Mouse (Mus musculus) neural tube, embryonic 15.5 days (tissue): ENCODE data around the gene Gm49333. TPM values are rescaled to one million over a fixed set of nuclear protein-coding genes. Genes with fewer than 3 reads are reported as not detected.
A peak's percentile ranks its signal among the peaks of the same experiment; 100 is the strongest.
"Not testable (repeated sequence)": the region's sequence is repeated elsewhere in the genome, so short reads cannot be mapped to it uniquely, and the experiment has no call there.

Experiments used
- ATAC-seq: fragments of 200-750 bp; cut with Nextera tagmentation; 2 replicates; pipeline ENCODE4 v1.8.0; 2017; ENCODE audit warnings: mild to moderate bottlenecking, moderate TSS enrichment, moderate library complexity; ENCODE audit not compliant: low FRiP score
- H3K27ac ChIP-seq: fragments of 300-500 bp; sonication (generic); replicated peaks from 2 replicates; pipeline ENCODE4 v1.5.1; 2015; ENCODE audit warnings: mild to moderate bottlenecking, inconsistent platforms
- H3K27me3 ChIP-seq: fragments of 300-500 bp; sonication (generic); replicated peaks from 2 replicates; pipeline ENCODE4 v1.6.1; 2015; ENCODE audit warnings: inconsistent platforms
- H3K36me3 ChIP-seq: fragments of 300-500 bp; sonication (generic); 2 replicates; pipeline ENCODE4 v1.6.1; 2015; ENCODE audit warnings: inconsistent platforms
- H3K4me1 ChIP-seq: fragments of 300-500 bp; sonication (generic); 2 replicates; pipeline ENCODE4 v1.6.1; 2015; ENCODE audit warnings: inconsistent platforms
- H3K4me2 ChIP-seq: fragments of 300-500 bp; sonication (generic); 2 replicates; pipeline ENCODE4 v1.6.1; 2015; ENCODE audit warnings: inconsistent platforms, mild to moderate bottlenecking, moderate library complexity
- H3K4me3 ChIP-seq: fragments of 300-500 bp; sonication (generic); replicated peaks from 2 replicates; pipeline ENCODE4 v1.5.1; 2015; ENCODE audit warnings: mild to moderate bottlenecking, inconsistent platforms
- H3K9ac ChIP-seq: fragments of 300-500 bp; sonication (generic); replicated peaks from 2 replicates; pipeline ENCODE4 v1.6.1; 2015; ENCODE audit warnings: mild to moderate bottlenecking, inconsistent platforms
- H3K9me3 ChIP-seq: fragments of 300-500 bp; sonication (generic); replicated peaks from 2 replicates; pipeline ENCODE4 v1.6.1; 2016; ENCODE audit warnings: inconsistent platforms
- WGBS: fragments of 180-500 bp; shearing (Covaris S2); methylation state at CpG from one replicate; pipeline ENCODE4 v1.1.7; 2015; ENCODE audit warnings: mixed read lengths; 5-methylcytosine and 5-hydroxymethylcytosine counted together
- polyA plus RNA-seq: library from polyadenylated mRNA; unstranded; fragments of >200 nt; fragmentation: Nextera tagmentation; extraction: Ambion mirVana; gene quantifications from 2 replicates; pipeline ENCODE4 v1.2.1, GENCODE M21; 2015

Gm49333 gene
- polyA plus RNA-seq, 1 experiment from 2014 or later, result 0.13 TPM

DNA sequence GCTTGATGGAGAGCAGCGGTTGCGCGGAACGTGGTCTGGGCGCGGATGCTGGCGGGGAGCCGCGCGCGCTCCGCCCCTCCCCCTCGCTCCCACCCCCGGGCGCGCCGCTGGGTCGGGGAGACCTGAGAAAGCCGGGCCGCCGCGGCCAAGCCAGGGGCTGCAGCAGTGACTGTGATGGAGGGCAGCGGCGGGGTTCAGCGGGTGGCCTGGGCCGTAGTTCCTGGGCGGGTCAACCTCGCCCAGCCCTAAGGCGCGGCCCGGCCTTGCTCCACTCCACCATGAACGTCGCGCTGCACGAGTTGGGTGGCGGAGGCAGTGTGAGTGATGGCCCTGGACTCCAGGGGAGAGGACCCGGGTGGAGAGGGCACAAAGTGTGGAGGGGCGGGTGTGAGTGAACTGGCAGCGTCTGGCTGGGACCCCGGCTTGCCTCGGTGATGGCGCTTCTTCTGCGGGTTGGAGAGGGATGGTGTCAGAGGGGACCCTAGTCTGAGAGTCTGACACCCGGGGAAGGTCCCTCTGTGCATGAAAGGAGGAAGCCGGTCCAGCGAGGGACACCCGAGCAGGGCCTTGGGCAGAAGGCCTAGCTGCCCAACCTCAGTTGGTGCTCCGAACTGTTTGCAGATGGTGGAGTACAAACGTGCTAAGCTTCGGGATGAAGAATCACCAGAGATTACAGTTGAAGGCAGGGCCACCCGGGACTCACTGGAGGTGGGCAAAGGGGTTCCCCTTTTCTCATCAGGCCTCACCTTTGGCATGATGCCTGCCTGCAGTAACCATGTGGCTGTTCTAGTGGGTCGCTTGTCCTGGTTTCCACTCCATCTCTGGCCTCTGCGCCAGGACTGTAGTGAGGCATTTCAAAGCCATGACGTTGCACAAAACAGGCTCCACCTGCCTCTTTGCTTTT, 18.6 kb downstream of the Gm49333 start, which contains the start of gene Ece2:
Gene Ece2 (plus strand): TSS at position 98 of the 904 bp plus-strand sequence.
- Histone ChIP-seq H3K4me1 (peaks cover 26% of the 10 kb centered on the region), H3K27ac (peak within 1 kb of the TSS; percentile 75), H3K4me3 (peak within 1 kb of the TSS; percentile 67), H3K36me3 (peaks cover 16% of the 10 kb centered on the region), H3K27me3 (no peaks in the 10 kb centered on the region), H3K9me3 (no peaks in the 10 kb centered on the region), H3K4me2 (peak within 1 kb of the TSS; percentile 92), H3K9ac (peak within 1 kb of the TSS; percentile 74)
- peak; percentile 80 for ATAC-seq
- 6% methylated on average over 54 of the region's 54 CpGs for WGBS

DNA sequence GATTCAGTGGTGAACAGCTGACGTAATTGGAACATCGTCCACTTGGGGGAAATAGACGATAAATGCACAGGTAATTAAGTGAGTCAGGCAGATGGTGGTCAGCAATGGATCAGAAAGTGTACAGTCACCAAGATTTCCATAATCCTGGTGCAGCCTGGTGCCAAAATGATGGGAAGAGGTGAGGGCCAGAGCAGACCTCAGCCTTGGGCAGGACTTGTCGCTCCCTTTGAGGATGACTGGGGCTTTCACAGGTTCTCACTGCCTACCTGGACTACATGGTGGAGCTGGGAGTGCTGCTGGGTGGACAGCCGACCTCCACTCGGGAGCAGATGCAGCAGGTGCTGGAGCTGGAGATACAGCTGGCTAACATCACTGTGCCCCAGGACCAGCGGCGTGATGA, 26.0 kb downstream of the Gm49333 start:
- 80% methylated on average over 8 of the region's 8 CpGs for WGBS
- Histone ChIP-seq H3K27me3 (no peaks in the 10 kb centered on the region), H3K4me3 (no peak overlapping the region), H3K4me2 (no peak overlapping the region), H3K9me3 (no peaks in the 10 kb centered on the region), H3K9ac (0 out of 2 replicates have a peak overlapping the region, but pooled peaks have one; percentile 5), H3K36me3 (peaks cover 19% of the 10 kb centered on the region), H3K4me1 (peaks cover 13% of the 10 kb centered on the region; the same call in 1 of the 2 replicates), H3K27ac (peak overlapping the region; percentile 38; the same call in 1 of the 2 replicates)
- no peak for ATAC-seq

DNA sequence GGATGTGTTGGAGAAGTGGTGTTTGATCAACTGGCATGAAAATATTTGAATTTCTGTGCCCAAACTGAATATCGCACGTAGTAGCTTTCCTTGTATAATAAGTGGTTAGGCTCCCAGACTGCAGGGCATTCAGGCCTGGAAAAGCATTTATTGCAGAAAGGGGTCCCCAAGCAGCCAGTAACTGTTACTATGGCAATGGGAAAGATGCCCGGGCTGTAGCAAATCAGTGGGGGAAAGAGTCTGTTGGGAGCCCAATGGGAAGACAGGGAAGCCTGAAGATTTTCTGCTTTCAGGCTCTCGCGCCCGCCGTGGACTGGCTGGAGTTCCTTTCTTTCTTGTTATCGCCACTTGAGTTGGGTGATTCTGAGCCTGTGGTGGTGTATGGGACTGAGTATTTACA, 27.0 kb downstream of the Gm49333 start:
- peak; percentile 74 for ATAC-seq
- Histone ChIP-seq H3K9me3 (no peaks in the 10 kb centered on the region), H3K27me3 (no peaks in the 10 kb centered on the region), H3K36me3 (peaks cover 17% of the 10 kb centered on the region; the same call in 1 of the 2 replicates), H3K27ac (peak overlapping the region; percentile 38), H3K4me2 (peak overlapping the region; percentile 29), H3K9ac (no peak overlapping the region), H3K4me1 (peaks cover 13% of the 10 kb centered on the region; the same call in 1 of the 2 replicates), H3K4me3 (no peak overlapping the region)
- WGBS, result 52% methylated on average over 8 of the region's 8 CpGs

DNA sequence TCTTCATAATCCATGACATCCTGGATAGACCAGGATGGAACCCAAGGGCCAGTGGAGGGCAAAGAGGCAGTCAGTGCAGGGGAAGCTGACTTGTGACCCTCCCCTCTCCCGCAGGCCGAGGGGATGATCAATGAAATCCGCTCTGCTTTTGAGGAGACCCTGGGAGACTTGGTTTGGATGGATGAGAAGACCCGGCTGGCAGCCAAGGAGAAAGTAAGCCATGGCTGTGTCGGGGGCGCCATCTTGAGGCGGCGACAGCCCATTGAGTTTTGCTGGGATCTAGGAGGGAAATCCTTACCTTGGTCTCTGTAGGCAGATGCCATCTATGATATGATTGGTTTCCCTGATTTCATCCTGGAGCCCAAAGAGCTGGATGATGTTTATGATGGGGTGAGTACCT, 30.8 kb downstream of the Gm49333 start:
- Histone ChIP-seq H3K9ac (no peak overlapping the region), H3K36me3 (peaks cover 29% of the 10 kb centered on the region), H3K4me3 (no peak overlapping the region), H3K4me1 (peaks cover 13% of the 10 kb centered on the region; the same call in 1 of the 2 replicates), H3K9me3 (no peaks in the 10 kb centered on the region), H3K27ac (no peak overlapping the region), H3K4me2 (no peak overlapping the region), H3K27me3 (no peaks in the 10 kb centered on the region)
- WGBS, result 1% methylated on average over 8 of the region's 8 CpGs
- 0 out of 2 replicates have a peak, but pooled peaks have one; percentile 22 for ATAC-seq

DNA sequence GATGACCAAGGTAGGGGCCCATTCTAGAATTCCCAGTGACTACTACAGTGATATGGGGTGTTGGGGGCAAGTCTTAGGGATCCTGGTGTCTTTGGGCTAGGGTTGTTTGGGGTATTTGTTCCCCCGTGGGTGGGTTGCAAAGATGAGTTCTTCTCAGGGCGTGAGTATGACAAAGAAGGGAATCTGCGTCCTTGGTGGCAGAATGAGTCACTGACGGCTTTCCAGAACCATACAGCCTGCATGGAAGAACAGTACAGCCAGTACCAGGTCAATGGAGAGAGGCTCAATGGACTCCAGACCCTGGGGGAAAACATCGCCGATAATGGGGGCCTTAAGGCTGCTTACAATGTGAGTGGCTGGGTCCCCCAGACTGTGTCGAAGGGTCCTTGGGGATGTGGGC, 32.5 kb downstream of the Gm49333 start:
- Histone ChIP-seq H3K4me2 (no peak overlapping the region), H3K27ac (no peak overlapping the region), H3K4me1 (peaks cover 3% of the 10 kb centered on the region; the same call in 1 of the 2 replicates), H3K27me3 (no peaks in the 10 kb centered on the region), H3K36me3 (peaks cover 29% of the 10 kb centered on the region), H3K4me3 (no peak overlapping the region), H3K9ac (no peak overlapping the region), H3K9me3 (no peaks in the 10 kb centered on the region)
- no peak for ATAC-seq
- 91% methylated on average over 7 of the region's 7 CpGs for WGBS

DNA sequence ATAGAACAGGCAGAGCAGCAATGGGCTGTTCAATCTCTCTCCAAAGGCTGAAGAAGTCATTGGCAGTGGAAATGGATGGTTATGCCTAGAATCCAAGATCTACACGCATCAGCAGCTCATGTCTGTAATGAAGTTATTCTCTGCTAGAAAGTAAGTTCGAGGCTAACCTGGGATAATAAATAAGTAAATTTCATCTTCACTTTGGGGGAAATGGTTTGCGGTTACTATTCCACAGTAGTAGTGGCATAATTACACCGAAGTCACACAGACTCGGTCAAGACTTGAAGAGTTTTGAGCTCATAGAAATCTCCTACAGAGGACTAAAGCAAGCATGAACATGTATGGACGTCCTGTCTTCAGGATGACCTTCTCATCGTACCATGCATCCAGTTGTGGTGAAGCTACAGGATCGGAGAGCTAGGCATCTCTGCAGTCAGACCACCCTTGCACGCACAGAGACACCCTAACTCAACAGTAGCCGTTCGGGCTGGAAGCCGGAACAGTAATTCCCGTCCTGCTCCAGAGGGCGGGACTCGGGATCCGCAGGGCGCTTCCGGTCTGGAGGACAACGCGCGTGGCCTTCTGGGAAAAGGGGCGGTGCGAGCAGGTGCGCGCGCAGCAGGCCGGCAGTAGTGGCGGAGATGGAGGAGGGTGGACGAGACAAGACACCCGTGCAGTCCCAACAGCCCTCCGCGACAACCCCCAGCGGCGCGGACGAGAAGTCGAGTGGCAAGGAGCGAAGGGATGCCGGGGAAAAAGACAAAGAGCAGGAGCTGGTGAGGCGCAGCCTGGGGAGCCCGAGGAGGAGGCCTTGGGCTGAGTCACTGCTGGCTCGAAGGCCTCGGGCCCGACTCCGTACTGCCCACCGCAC, 39.9 kb downstream of the Gm49333 start, which contains the start of gene Psmd2:
Gene Psmd2 (plus strand): TSS at position 577 of the 871 bp plus-strand sequence.
- H3K4me2 ChIP-seq, result peak within 1 kb of the TSS; percentile 88
- 2% methylated on average over 46 of the region's 46 CpGs for WGBS
- H3K9ac ChIP-seq, result peak within 1 kb of the TSS; percentile 94
- H3K4me1 ChIP-seq, result peaks cover 18% of the 10 kb centered on the region
- no peaks in the 10 kb centered on the region for H3K27me3 ChIP-seq
- ATAC-seq, result peak; percentile 97
- H3K4me3 ChIP-seq, result peak within 1 kb of the TSS; percentile 92
- peak within 1 kb of the TSS; percentile 83 for H3K27ac ChIP-seq
- no peaks in the 10 kb centered on the region for H3K9me3 ChIP-seq
- H3K36me3 ChIP-seq, result peaks cover 22% of the 10 kb centered on the region

DNA sequence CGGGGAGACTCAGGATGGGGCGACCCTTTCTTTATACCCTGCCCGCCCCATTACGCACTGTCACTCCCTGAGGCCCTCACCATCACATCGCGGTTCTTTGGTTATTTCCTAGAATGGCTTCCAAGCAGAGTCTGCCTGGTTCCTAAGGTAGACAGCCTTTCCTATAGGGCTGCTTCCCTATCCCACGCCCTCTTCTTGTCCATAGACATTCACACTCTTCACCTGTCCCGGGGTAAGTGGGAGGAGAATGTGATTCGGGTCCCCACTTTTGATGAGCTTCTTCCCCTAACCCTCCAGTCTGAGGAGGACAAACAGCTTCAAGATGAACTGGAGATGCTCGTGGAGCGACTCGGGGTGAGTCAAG, 40.5 kb downstream of the Gm49333 start:
- Histone ChIP-seq H3K4me1 (peaks cover 18% of the 10 kb centered on the region), H3K27ac (peak overlapping the region; percentile 83), H3K4me3 (peak overlapping the region; percentile 92), H3K36me3 (peaks cover 28% of the 10 kb centered on the region), H3K4me2 (peak overlapping the region; percentile 88), H3K9ac (peak overlapping the region; percentile 94), H3K9me3 (no peaks in the 10 kb centered on the region), H3K27me3 (no peaks in the 10 kb centered on the region)
- ATAC-seq, result no peak; the same call in 1 of the 2 replicates
- 10% methylated on average over 12 of the region's 12 CpGs for WGBS

DNA sequence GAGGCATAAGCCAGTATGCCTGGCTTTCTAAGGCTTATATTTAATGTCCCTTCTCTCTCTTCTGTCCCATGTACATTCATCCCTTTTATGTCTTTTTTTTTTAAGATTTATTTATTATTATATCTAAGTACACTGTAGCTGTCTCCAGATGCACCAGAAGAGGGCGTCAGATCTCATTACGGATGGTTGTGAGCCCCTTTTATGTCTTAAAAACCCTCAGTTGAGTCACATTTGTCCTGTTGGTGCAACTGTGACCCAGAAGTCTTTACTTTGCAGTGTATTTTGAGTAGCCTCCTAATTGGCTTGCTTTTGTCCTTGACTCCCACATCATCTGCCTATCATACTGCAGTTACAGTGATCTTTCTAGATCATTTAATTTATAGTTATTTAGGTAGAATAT, 41.9 kb downstream of the Gm49333 start:
- Histone ChIP-seq H3K27me3 (no peaks in the 10 kb centered on the region), H3K27ac (no peak overlapping the region), H3K4me3 (no peak overlapping the region), H3K9me3 (no peaks in the 10 kb centered on the region), H3K9ac (no peak overlapping the region), H3K4me1 (peaks cover 18% of the 10 kb centered on the region), H3K4me2 (peak overlapping the region; percentile 88), H3K36me3 (peaks cover 42% of the 10 kb centered on the region)
- 50% methylated on average over 2 of the region's 2 CpGs for WGBS
- ATAC-seq, result no peak

DNA sequence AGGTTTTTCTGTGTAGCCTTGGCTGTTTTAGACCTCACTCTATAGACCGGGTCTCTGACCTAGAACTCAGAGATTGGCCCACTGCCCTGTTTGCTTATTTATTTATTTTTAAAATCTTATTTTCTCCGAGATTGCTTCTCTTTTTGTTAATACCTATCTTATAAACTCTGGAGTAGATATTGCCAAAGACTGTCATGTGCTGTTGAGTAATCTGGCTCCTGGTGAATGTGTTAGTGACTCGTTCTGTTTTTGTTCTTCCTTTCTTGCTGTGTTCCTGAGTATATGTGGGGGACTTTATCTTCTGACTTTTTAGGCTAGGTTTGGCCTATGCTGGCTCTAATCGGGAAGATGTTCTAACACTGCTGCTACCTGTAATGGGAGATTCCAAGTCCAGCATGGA, 46.3 kb downstream of the Gm49333 start:
- Histone ChIP-seq H3K9ac (no peak overlapping the region), H3K4me3 (no peak overlapping the region)
- 95% methylated on average over 4 of the region's 4 CpGs for WGBS

DNA sequence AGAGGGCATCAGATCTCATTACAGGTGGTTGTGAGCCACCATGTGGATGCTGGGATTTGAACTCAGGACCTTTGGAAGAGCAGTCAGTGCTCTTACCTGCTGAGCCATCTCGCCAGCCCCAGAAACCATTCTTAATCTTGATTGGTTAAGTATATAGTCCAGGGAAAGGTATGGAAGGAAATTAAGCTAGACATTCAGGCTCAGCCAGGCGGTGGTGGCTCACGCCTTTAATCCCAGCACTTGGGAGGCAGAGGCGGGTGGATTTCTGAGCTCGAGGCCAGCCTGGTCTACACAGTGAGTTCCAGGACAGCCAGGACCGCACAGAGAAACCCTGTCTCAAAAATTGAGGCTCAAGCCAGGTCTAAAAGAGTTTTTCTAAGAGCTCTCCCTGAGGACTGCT, 56.6 kb downstream of the Gm49333 start, which contains the start of gene Eif4g1:
Gene Eif4g1 (plus strand): TSS at position 301 of the 400 bp plus-strand sequence.
- H3K27me3 ChIP-seq, H3K4me2 ChIP-seq, H3K9ac ChIP-seq, H3K9me3 ChIP-seq, H3K4me3 ChIP-seq, H3K27ac ChIP-seq, H3K4me1 ChIP-seq, ATAC-seq: not testable (repeated sequence)
- 99% methylated on average over 5 of the region's 6 CpGs for WGBS
- H3K36me3 ChIP-seq, result peaks cover 18% of the 10 kb centered on the region

More for the DNA sequence above, 46.3 kb downstream of the Gm49333 start:
- no peak for ATAC-seq
- Histone ChIP-seq H3K36me3 (peaks cover 85% of the 10 kb centered on the region), H3K4me2 (no peak overlapping the region), H3K27me3 (no peaks in the 10 kb centered on the region), H3K4me1 (peaks cover 8% of the 10 kb centered on the region), H3K9me3 (no peaks in the 10 kb centered on the region), H3K27ac (no peak overlapping the region)

DNA sequence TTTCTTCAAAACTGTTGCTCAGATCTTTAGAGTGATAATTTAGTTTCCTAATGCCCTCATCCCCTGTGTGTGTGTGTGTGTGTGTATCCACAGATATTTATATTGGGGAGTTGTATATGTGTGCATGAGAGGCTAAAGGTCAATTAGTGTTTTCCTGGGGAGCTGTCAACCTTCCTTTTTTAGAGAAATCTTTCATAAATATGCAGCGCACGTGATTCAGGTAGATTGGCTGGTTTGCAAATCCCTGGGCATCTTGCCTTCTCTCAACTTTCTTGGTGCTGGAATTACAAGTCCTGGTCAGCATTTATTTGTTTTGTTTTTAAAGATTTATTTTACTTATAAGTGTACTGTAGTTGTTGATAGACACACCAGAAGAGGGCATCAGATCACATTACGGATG, 58.9 kb downstream of the Gm49333 start:
- peaks cover 8% of the 10 kb centered on the region for H3K36me3 ChIP-seq
- H3K27ac ChIP-seq, result no peak overlapping the region
- H3K9ac ChIP-seq, result no peak overlapping the region
- H3K4me1 ChIP-seq, result peaks cover 22% of the 10 kb centered on the region
- 89% methylated on average over 3 of the region's 3 CpGs for WGBS
- H3K9me3 ChIP-seq, result no peaks in the 10 kb centered on the region
- H3K4me3 ChIP-seq, result no peak overlapping the region
- no peak overlapping the region for H3K4me2 ChIP-seq
- no peak for ATAC-seq
- no peaks in the 10 kb centered on the region for H3K27me3 ChIP-seq
